Mouse (Mus musculus) layer of hippocampus, adult 11-12 months (tissue): ENCODE measurements at regions not wholly inside any gene's neighbourhood (a gene's known extent, or its start where the extent isn't known, plus 50 kb on each side); places are given as distances from the start of the nearest gene placed in this dataset.

Experiments used
- DNase-seq: peaks from one replicate; pipeline ENCODE4 v3.0.0; 2022; ENCODE audit warnings: low spot score

GRCm38 (mm10) chr17:76327371-76327770 lies 775.6 kb upstream of the Fam98a start:
- peak; percentile 6 for DNase-seq

- DNase-seq, result peak; percentile 19
Measured at GRCm38 (mm10) chr17:76294630-76295029, 742.9 kb upstream of the Fam98a start.
